Mouse (Mus musculus): ENCODE data around the gene Slc25a17.

Slc25a17 gene

GRCm38 (mm10) chr15:81352638-81353037, 8.0 kb downstream of the Slc25a17 start:
- DNase-seq, result peak in 1 of 2 experiments; percentile 9

GRCm38 (mm10) chr15:81350401-81350800, 10.2 kb downstream of the Slc25a17 start:
- no peak for DNase-seq

GRCm38 (mm10) chr15:81348366-81348765, 12.2 kb downstream of the Slc25a17 start:
- no peak for DNase-seq

- DNase-seq, result no peak
These were observed 13.1 kb downstream of the Slc25a17 start for GRCm38 (mm10) chr15:81347466-81347865.

- no peak for DNase-seq
These were observed 19.2 kb downstream of the Slc25a17 start for GRCm38 (mm10) chr15:81341426-81341825.

GRCm38 (mm10) chr15:81339158-81339557, 21.5 kb downstream of the Slc25a17 start:
- no peak for DNase-seq

GRCm38 (mm10) chr15:81336466-81336865, 24.1 kb downstream of the Slc25a17 start:
- no peak for DNase-seq

- no peak for DNase-seq
These were observed 28.1 kb downstream of the Slc25a17 start for GRCm38 (mm10) chr15:81332517-81332916.

- no peak for DNase-seq
These were observed 29.7 kb downstream of the Slc25a17 start for GRCm38 (mm10) chr15:81330816-81331433.

GRCm38 (mm10) chr15:81329721-81330369, 30.8 kb downstream of the Slc25a17 start:
- DNase-seq, result no peak

- no peak for DNase-seq
These were observed 33.1 kb downstream of the Slc25a17 start for GRCm38 (mm10) chr15:81327501-81327900.

GRCm38 (mm10) chr15:81324979-81325378, 35.6 kb downstream of the Slc25a17 start:
- no peak for DNase-seq

- no peak for DNase-seq
These were observed 40.5 kb downstream of the Slc25a17 start for GRCm38 (mm10) chr15:81320137-81320536.

- no peak for DNase-seq
These were observed 41.1 kb downstream of the Slc25a17 start for GRCm38 (mm10) chr15:81319462-81319861.

GRCm38 (mm10) chr15:81313928-81314327, 46.7 kb downstream of the Slc25a17 start:
- no peak for DNase-seq

GRCm38 (mm10) chr15:81311026-81311425, 49.6 kb downstream of the Slc25a17 start:
- no peak for DNase-seq

GRCm38 (mm10) chr15:81310353-81310752, 50.3 kb downstream of the Slc25a17 start:
- DNase-seq, result no peak

GRCm38 (mm10) chr15:81308038-81308437, 52.6 kb downstream of the Slc25a17 start:
- DNase-seq, result no peak

- DNase-seq, result no peak
These were observed 54.1 kb downstream of the Slc25a17 start for GRCm38 (mm10) chr15:81306501-81306900.

- DNase-seq, result no peak
These were observed 55.6 kb downstream of the Slc25a17 start for GRCm38 (mm10) chr15:81305035-81305434.

- no peak for DNase-seq
These were observed 56.6 kb downstream of the Slc25a17 start for GRCm38 (mm10) chr15:81304006-81304405.

- peak; percentile 62 to 67 for DNase-seq
These were observed 58.3 kb downstream of the Slc25a17 start for GRCm38 (mm10) chr15:81302151-81302808.

GRCm38 (mm10) chr15:81301193-81302070, 59.2 kb downstream of the Slc25a17 start:
- peak; percentile 75 to 77 for DNase-seq

Measured in B cell, adult 2 months (primary cell).